Mouse (Mus musculus) forebrain, embryonic 14.5 days (tissue): Measurements from ENCODE around the gene Nxnl1. TPM values are rescaled to one million over a fixed set of nuclear protein-coding genes. Genes with fewer than 3 reads are reported as not detected.
"Not testable (repeated sequence)": the region's sequence is repeated elsewhere in the genome, so short reads cannot be mapped to it uniquely, and the experiment has no call there.

ENCODE experiments used
- ATAC-seq: fragments of 200-750 bp; cut with Nextera tagmentation; 2 replicates; pipeline ENCODE4 v1.8.0; 2017; ENCODE audit warnings: mild to moderate bottlenecking, moderate library complexity
- DNase-seq: peaks from one replicate; pipeline ENCODE4 v3.0.0-alpha.2; 2015; ENCODE audit warnings: low spot score
- H3K27ac ChIP-seq: fragments of 300-500 bp; sonication (generic); 2 replicates; pipeline ENCODE4 v1.5.1; 2014; ENCODE audit warnings: low read depth, mild to moderate bottlenecking, control low read depth, low read length, moderate library complexity
- H3K27me3 ChIP-seq: fragments of 300-500 bp; sonication (generic); replicated peaks from 2 replicates; pipeline ENCODE4 v1.6.1; 2014; ENCODE audit warnings: low read length, control low read depth, mixed read lengths; ENCODE audit not compliant: control insufficient read depth, insufficient read depth
- H3K36me3 ChIP-seq: fragments of 300-500 bp; sonication (generic); 2 replicates; pipeline ENCODE4 v1.6.1; 2014; ENCODE audit warnings: low read length, control low read depth; ENCODE audit not compliant: control insufficient read depth, insufficient read depth
- H3K4me1 ChIP-seq: fragments of 300-500 bp; sonication (generic); 2 replicates; pipeline ENCODE4 v1.6.1; 2014; ENCODE audit warnings: antibody characterized with exemption, low read length, control low read depth; ENCODE audit not compliant: control insufficient read depth, insufficient read depth
- H3K4me2 ChIP-seq: fragments of 300-500 bp; sonication (generic); 2 replicates; pipeline ENCODE4 v1.6.1; 2014; ENCODE audit warnings: mild to moderate bottlenecking, control low read depth, low read length
- H3K4me3 ChIP-seq: fragments of 300-500 bp; sonication (generic); 2 replicates; pipeline ENCODE4 v1.5.1; 2014; ENCODE audit warnings: low read depth, low read length, control low read depth
- H3K9ac ChIP-seq: fragments of 300-500 bp; sonication (generic); 2 replicates; pipeline ENCODE4 v1.6.1; 2014; ENCODE audit warnings: mild to moderate bottlenecking, low read length, control low read depth, moderate library complexity
- H3K9me3 ChIP-seq: fragments of 300-500 bp; sonication (generic); replicated peaks from 2 replicates; pipeline ENCODE4 v1.6.1; 2016; ENCODE audit warnings: low read length, control low read depth, mixed read lengths; ENCODE audit not compliant: control insufficient read depth
- WGBS: fragments of 180-500 bp; shearing (Covaris S2); extraction: QIAGEN DNeasy Blood & Tissue Kit; methylation state at CpG from one replicate; pipeline ENCODE4 v1.1.7; 2014; 5-methylcytosine and 5-hydroxymethylcytosine counted together
- polyA plus RNA-seq: library from polyadenylated mRNA; unstranded; fragments of >200 nt; fragmentation: Nextera tagmentation; extraction: Ambion mirVana; gene quantifications from 2 replicates; pipeline ENCODE4 v1.2.1, GENCODE M21; 2014

Nxnl1 gene
- polyA plus RNA-seq, 1 experiment from 2014 or later, result not detected

- WGBS, result 34% methylated on average over 9 of the region's 10 CpGs
- ATAC-seq, H3K36me3 ChIP-seq, H3K4me1 ChIP-seq, H3K9ac ChIP-seq, H3K9me3 ChIP-seq, H3K27me3 ChIP-seq, H3K27ac ChIP-seq, H3K4me2 ChIP-seq, H3K4me3 ChIP-seq: not testable (repeated sequence)
- peak; percentile 83 for DNase-seq
Measured at GRCm38 (mm10) chr8:71519037-71519825, 47.2 kb downstream of the Nxnl1 start.

GRCm38 (mm10) chr8:71516786-71517185 is 49.6 kb downstream of the Nxnl1 start:
- no peak overlapping the region for H3K4me3 ChIP-seq
- H3K4me1 ChIP-seq, result no peaks in the 10 kb centered on the region
- WGBS, result 45% methylated on average over 6 of the region's 6 CpGs
- H3K36me3 ChIP-seq, result no peaks in the 10 kb centered on the region
- no peak overlapping the region for H3K9ac ChIP-seq
- DNase-seq (no peak), ATAC-seq (no peak)
- H3K27ac ChIP-seq, result no peak overlapping the region
- H3K27me3 ChIP-seq, result no peaks in the 10 kb centered on the region
- H3K4me2 ChIP-seq, result no peak overlapping the region
- no peaks in the 10 kb centered on the region for H3K9me3 ChIP-seq

- 68% methylated on average over 5 of the region's 5 CpGs for WGBS
- Histone ChIP-seq H3K36me3 (no peaks in the 10 kb centered on the region), H3K27ac (no peak overlapping the region), H3K4me1 (no peaks in the 10 kb centered on the region), H3K9ac (no peak overlapping the region), H3K4me3 (no peak overlapping the region), H3K4me2 (no peak overlapping the region), H3K27me3 (no peaks in the 10 kb centered on the region; the same call in 1 of the 2 replicates), H3K9me3 (no peaks in the 10 kb centered on the region)
- no peak for ATAC-seq
- no peak for DNase-seq
Measured at GRCm38 (mm10) chr8:71515043-71515442, 51.4 kb downstream of the Nxnl1 start.

GRCm38 (mm10) chr8:71513018-71513754 is 53.2 kb downstream of the Nxnl1 start:
- H3K9me3 ChIP-seq, result no peaks in the 10 kb centered on the region
- no peak overlapping the region for H3K27ac ChIP-seq
- no peaks in the 10 kb centered on the region for H3K36me3 ChIP-seq
- no peak for DNase-seq
- no peak overlapping the region for H3K9ac ChIP-seq
- H3K27me3 ChIP-seq, result peaks cover 10% of the 10 kb centered on the region
- WGBS, result 72% methylated on average over 15 of the region's 15 CpGs
- H3K4me3 ChIP-seq, result no peak overlapping the region
- no peak overlapping the region for H3K4me2 ChIP-seq
- H3K4me1 ChIP-seq, result no peaks in the 10 kb centered on the region
- ATAC-seq, result no peak

- no peaks in the 10 kb centered on the region for H3K9me3 ChIP-seq
- DNase-seq (no peak), ATAC-seq (no peak)
- H3K36me3 ChIP-seq, result no peaks in the 10 kb centered on the region
- H3K4me3 ChIP-seq, result no peak within 1 kb of the TSS
- 82% methylated on average over 14 of the region's 14 CpGs for WGBS
- H3K4me2 ChIP-seq, result no peak within 1 kb of the TSS
- no peak within 1 kb of the TSS for H3K27ac ChIP-seq
- H3K4me1 ChIP-seq, result no peaks in the 10 kb centered on the region
- peaks cover 25% of the 10 kb centered on the region for H3K27me3 ChIP-seq
- no peak within 1 kb of the TSS for H3K9ac ChIP-seq
Measured at GRCm38 (mm10) chr8:71511644-71512043, 54.8 kb downstream of the Nxnl1 start, which contains the start of gene Plvap. TSS of gene Plvap (minus strand) at chr8:71511752.

Other genes starting within 250 kb of the Nxnl1 start
- 116 and 121 TPM in 2 replicates for gene Use1, start 199.8 kb downstream of the Nxnl1 start, polyA plus RNA-seq
- 3.0 and 3.8 TPM in 2 replicates for gene Ocel1, start 195.3 kb downstream of the Nxnl1 start, polyA plus RNA-seq
- 16.6 and 17.3 TPM in 2 replicates for gene Nr2f6, start 184.6 kb downstream of the Nxnl1 start, polyA plus RNA-seq
- 2.8 and 4.4 TPM in 2 replicates for gene Ushbp1, start 170.8 kb downstream of the Nxnl1 start, polyA plus RNA-seq
- gene Babam1, start 169.7 kb downstream of the Nxnl1 start, polyA plus RNA-seq, result 91.7 and 97.0 TPM in 2 replicates
- 4.3 and 7.2 TPM in 2 replicates for gene Ankle1, start 160.6 kb downstream of the Nxnl1 start, polyA plus RNA-seq
- gene Abhd8, start 102.9 kb downstream of the Nxnl1 start, polyA plus RNA-seq, result 75.7 and 93.7 TPM in 2 replicates
- gene Mrpl34, start 101.6 kb downstream of the Nxnl1 start, polyA plus RNA-seq, result 185 and 214 TPM in 2 replicates
- 207 and 225 TPM in 2 replicates for gene Dda1, start 97.4 kb downstream of the Nxnl1 start, polyA plus RNA-seq
- 5.4 and 6.3 TPM in 2 replicates for gene Ano8, start 80.6 kb downstream of the Nxnl1 start, polyA plus RNA-seq
- 2.2 and 3.8 TPM in 2 replicates for gene Gtpbp3, start 78.5 kb downstream of the Nxnl1 start, polyA plus RNA-seq
- 5.8 and 6.8 TPM in 2 replicates for gene Plvap, start 54.8 kb downstream of the Nxnl1 start, polyA plus RNA-seq
- 0.11 and 0.13 TPM in 2 replicates for gene Ccdc194, start 40.9 kb downstream of the Nxnl1 start, polyA plus RNA-seq
- gene Bst2, start 29.1 kb downstream of the Nxnl1 start, polyA plus RNA-seq, result 2.2 and 2.8 TPM in 2 replicates
- gene Mvb12a, start 23.7 kb downstream of the Nxnl1 start, polyA plus RNA-seq, result 65.7 and 71.6 TPM in 2 replicates
- gene Tmem221, start 7.7 kb downstream of the Nxnl1 start, polyA plus RNA-seq, result not detected in 2 replicates
- gene Slc27a1, start 2.3 kb upstream of the Nxnl1 start, polyA plus RNA-seq, result 25.8 and 31.5 TPM in 2 replicates
- 233 and 279 TPM in 2 replicates for gene Pgls, start 25.6 kb upstream of the Nxnl1 start, polyA plus RNA-seq
- 4.1 and 4.5 TPM in 2 replicates for gene Fam129c, start 31.0 kb upstream of the Nxnl1 start, polyA plus RNA-seq
- gene Colgalt1, start 44.4 kb upstream of the Nxnl1 start, polyA plus RNA-seq, result 45.3 and 47.2 TPM in 2 replicates
- gene Unc13a, start 105.2 kb upstream of the Nxnl1 start, polyA plus RNA-seq, result 13.9 and 16.7 TPM in 2 replicates
- gene Jak3, start 109.7 kb upstream of the Nxnl1 start, polyA plus RNA-seq, result 1.4 and 2.1 TPM in 2 replicates
- gene Insl3, start 122.6 kb upstream of the Nxnl1 start, polyA plus RNA-seq, result 0.63 TPM in 1 of 2 replicates, not detected in the other
- gene B3gnt3, start 135.2 kb upstream of the Nxnl1 start, polyA plus RNA-seq, result 0.10 and 0.22 TPM in 2 replicates
- 38.6 and 47.4 TPM in 2 replicates for gene Fcho1, start 159.1 kb upstream of the Nxnl1 start, polyA plus RNA-seq